ENCODE assay signal across 14 mouse cellular contexts in the genomic region with DNA sequence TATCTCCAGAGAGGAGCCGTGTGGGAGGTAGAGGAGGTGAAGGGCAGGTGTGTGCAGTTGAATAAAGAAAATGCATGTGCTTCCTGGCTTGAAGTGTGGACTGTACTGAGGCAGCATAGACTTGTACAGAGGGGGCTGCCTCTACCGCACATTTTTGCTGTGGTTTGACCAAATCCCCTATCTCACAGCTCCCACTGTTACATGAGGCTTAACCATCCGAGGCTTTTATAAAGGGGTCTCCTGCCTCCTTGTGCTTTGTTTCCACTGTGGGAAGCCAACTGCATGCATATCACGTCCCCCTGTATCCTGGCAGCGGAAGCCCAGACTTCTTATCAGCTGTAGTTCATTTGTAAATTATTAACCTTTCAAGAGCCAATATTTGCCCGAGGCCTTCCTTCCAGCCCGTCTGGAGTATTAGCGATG. TPM values are rescaled to one million over a fixed set of nuclear protein-coding genes. Genes with fewer than 3 reads are reported as not detected.
DNase-seq lines count a peak whose midpoint lies in the region; ATAC-seq and TF ChIP-seq lines count a peak whose summit lies in the region.
"Had no signal": no experiment of that assay in that cellular context is flagged by ENCODE, and none has a peak within 500 bp of the region (broad histone marks: within the 10 kb centered on the region; RNA-seq: fewer than 3 reads in every experiment).

No protein-coding gene starts in this region.

- no peak overlapping the region for H3K4me3 ChIP-seq in kidney, embryonic 15.5 days (replicated peaks)
- no peak overlapping the region for H3K4me3 ChIP-seq in hindbrain, embryonic 15.5 days
- no peak overlapping the region for H3K4me3 ChIP-seq in lung, postnatal 0 days (ENCODE audit: low read depth, low read length)
- no peak overlapping the region for H3K4me3 ChIP-seq in stomach, embryonic 14.5 days (ENCODE audit: low read depth, low read length)
- H3K4me3 ChIP-seq: erythroblast, embryonic 14.5 days; layer of hippocampus, adult 2 months had no signal

- no peaks in the 10 kb centered on the region for H3K36me3 ChIP-seq in kidney, embryonic 15.5 days
- H3K36me3 ChIP-seq in hindbrain, embryonic 15.5 days: no peaks in the 10 kb centered on the region
- H3K36me3 ChIP-seq in lung, postnatal 0 days (ENCODE audit: insufficient read depth, low read length): no peaks in the 10 kb centered on the region
- H3K36me3 ChIP-seq in stomach, embryonic 14.5 days (ENCODE audit: control insufficient read depth, insufficient read depth, low read length): no peaks in the 10 kb centered on the region

- no peaks in the 10 kb centered on the region for H3K9me3 ChIP-seq in kidney, embryonic 15.5 days (replicated peaks)
- H3K9me3 ChIP-seq in hindbrain, embryonic 15.5 days: no peaks in the 10 kb centered on the region
- no peaks in the 10 kb centered on the region for H3K9me3 ChIP-seq in lung, postnatal 0 days (ENCODE audit: low read length)
- no peaks in the 10 kb centered on the region for H3K9me3 ChIP-seq in stomach, embryonic 14.5 days (ENCODE audit: control insufficient read depth, low read depth, low read length)

- H3K9ac ChIP-seq in kidney, embryonic 15.5 days: no peak overlapping the region
- H3K9ac ChIP-seq in hindbrain, embryonic 15.5 days: no peak overlapping the region
- no peak overlapping the region for H3K9ac ChIP-seq in lung, postnatal 0 days (replicated peaks; ENCODE audit: low read depth)
- H3K9ac ChIP-seq in stomach, embryonic 14.5 days (replicated peaks; ENCODE audit: low read depth, low read length): no peak overlapping the region

- peak; percentile 66 for ATAC-seq in kidney, embryonic 15.5 days (replicated peaks; ENCODE audit: low FRiP score)
- no peak; the same call in 1 of the 2 replicates for ATAC-seq in hindbrain, embryonic 15.5 days (ENCODE audit: low FRiP score, low read depth)
- ATAC-seq in lung, postnatal 0 days: peak; percentile 47
- peak; percentile 82 for ATAC-seq in stomach, embryonic 14.5 days (ENCODE audit: insufficient number of reproducible peaks, insufficient read depth, low FRiP score, low read depth)

- no peaks in the 10 kb centered on the region for H3K27me3 ChIP-seq in kidney, embryonic 15.5 days
- no peaks in the 10 kb centered on the region for H3K27me3 ChIP-seq in hindbrain, embryonic 15.5 days
- H3K27me3 ChIP-seq in lung, postnatal 0 days (replicated peaks; ENCODE audit: insufficient read depth, low read length): no peaks in the 10 kb centered on the region
- no peaks in the 10 kb centered on the region for H3K27me3 ChIP-seq in stomach, embryonic 14.5 days (ENCODE audit: control insufficient read depth, insufficient read depth, low read length)

- peaks cover 32% of the 10 kb centered on the region for H3K4me1 ChIP-seq in kidney, embryonic 15.5 days
- H3K4me1 ChIP-seq in hindbrain, embryonic 15.5 days (replicated peaks): peaks cover 23% of the 10 kb centered on the region
- no peaks in the 10 kb centered on the region for H3K4me1 ChIP-seq in lung, postnatal 0 days (ENCODE audit: insufficient read depth, low read depth, low read length)
- peaks cover 10% of the 10 kb centered on the region; the same call in 1 of the 2 replicates for H3K4me1 ChIP-seq in stomach, embryonic 14.5 days (ENCODE audit: control insufficient read depth, insufficient read depth, low read length)

- no peak for TF ChIP-seq EP300 in lung, postnatal 0 days (IDR thresholded peaks at IDR 0.05)

- WGBS in kidney, embryonic 15.5 days: 47% methylated on average over 8 of the region's 8 CpGs
- WGBS in hindbrain, embryonic 15.5 days: 23% methylated on average over 8 of the region's 8 CpGs
- WGBS in lung, postnatal 0 days: 25% methylated on average over 8 of the region's 8 CpGs
- WGBS in stomach, embryonic 14.5 days: 41% methylated on average over 8 of the region's 8 CpGs

- H3K4me2 ChIP-seq in kidney, embryonic 15.5 days: no peak overlapping the region
- no peak overlapping the region; the same call in 1 of the 2 replicates for H3K4me2 ChIP-seq in hindbrain, embryonic 15.5 days
- 0 out of 2 replicates have a peak overlapping the region, but pooled peaks have one; percentile 5 for H3K4me2 ChIP-seq in lung, postnatal 0 days (replicated peaks; ENCODE audit: low read depth, low read length)
- no peak overlapping the region for H3K4me2 ChIP-seq in stomach, embryonic 14.5 days (replicated peaks; ENCODE audit: low read depth, low read length)

- no peak for DNase-seq in kidney, postnatal 14 days
- DNase-seq in lung, postnatal 0 days (ENCODE audit: low spot score): peak; percentile 42
- no peak for DNase-seq in layer of hippocampus, postnatal 25 days (ENCODE audit: extremely low spot score in 1 of 2, low spot score in 1 of 2)
- no peak for DNase-seq in urinary bladder, postnatal 4 days (ENCODE audit: low spot score in 2 of 2)
- no peak for DNase-seq in T-cell, adult 2 months (ENCODE audit: low spot score)
- DNase-seq: cerebellum, adult 18-20 months; heart, adult 18-20 months had no signal

- peak overlapping the region; percentile 76 for H3K27ac ChIP-seq in kidney, embryonic 15.5 days
- H3K27ac ChIP-seq in hindbrain, embryonic 15.5 days (replicated peaks): peak overlapping the region; percentile 35
- no peak overlapping the region for H3K27ac ChIP-seq in lung, postnatal 0 days (ENCODE audit: low read length)
- peak overlapping the region; percentile 75 for H3K27ac ChIP-seq in stomach, embryonic 14.5 days (ENCODE audit: low read length)
- H3K27ac ChIP-seq: layer of hippocampus, adult 2 months; macrophage had no signal

- no peak for TF ChIP-seq CTCF in lung, postnatal 0 days (IDR thresholded peaks at IDR 0.05)

RNA-seq across cellular contexts. Expression of gene Camk1g, which starts 53.6 kb away (rescaled TPM):
- 11.0 and 14.0 TPM in 2 replicates for polyA plus RNA-seq in kidney, embryonic 15.5 days (2015; fragmentation: Nextera tagmentation; extraction: Ambion mirVana)
- polyA plus RNA-seq in hindbrain, embryonic 15.5 days (2015; fragmentation: Nextera tagmentation; extraction: Ambion mirVana): 40.5 and 41.0 TPM in 2 replicates
- polyA plus RNA-seq in lung, postnatal 0 days (2015; fragmentation: Nextera tagmentation; extraction: Ambion mirVana): 14.4 and 15.9 TPM in 2 replicates
- 7.6 and 10.5 TPM in 2 replicates for polyA plus RNA-seq in stomach, embryonic 14.5 days (2014; fragmentation: Nextera tagmentation; extraction: Ambion mirVana)
- total RNA-seq in layer of hippocampus, postnatal 25 days (2021): 10 to 100 TPM; 26.5 to 27.5 TPM
- total RNA-seq: CH12.LX had no signal
- polyA plus RNA-seq: erythroblast, embryonic 14.5 days; macrophage had no signal
